Mouse (Mus musculus) midbrain, embryonic 11.5 days (tissue): ENCODE results near the gene Lpin3. TPM values are rescaled to one million over a fixed set of nuclear protein-coding genes. Genes with fewer than 3 reads are reported as not detected.

Experiments used
- ATAC-seq: fragments of 200-750 bp; cut with Nextera tagmentation; 2 replicates; pipeline ENCODE4 v1.8.0; 2017; ENCODE audit warnings: moderate TSS enrichment, moderate library complexity; ENCODE audit not compliant: low FRiP score
- DNase-seq: peaks from one replicate; pipeline ENCODE4 v3.0.0; 2015; ENCODE audit warnings: low spot score; ENCODE audit errors: missing footprints
- H3K27ac ChIP-seq: fragments of 300-500 bp; sonication (generic); 2 replicates; pipeline ENCODE4 v1.5.1; 2014; ENCODE audit warnings: low read depth, low read length
- H3K27me3 ChIP-seq: fragments of 300-500 bp; sonication (generic); 2 replicates; pipeline ENCODE4 v1.6.1; 2014; ENCODE audit warnings: mild to moderate bottlenecking, low read length, moderate library complexity, mixed read lengths; ENCODE audit not compliant: control insufficient read depth, insufficient read depth
- H3K36me3 ChIP-seq: fragments of 300-500 bp; sonication (generic); 2 replicates; pipeline ENCODE4 v1.6.1; 2014; ENCODE audit warnings: mild to moderate bottlenecking, low read length, moderate library complexity, mixed read lengths; ENCODE audit not compliant: control insufficient read depth, insufficient read depth
- H3K4me1 ChIP-seq: fragments of 300-500 bp; sonication (generic); 2 replicates; pipeline ENCODE4 v1.6.1; 2014; ENCODE audit warnings: low read length; ENCODE audit not compliant: control insufficient read depth, insufficient read depth
- H3K4me2 ChIP-seq: fragments of 300-500 bp; sonication (generic); 2 replicates; pipeline ENCODE4 v1.6.1; 2014; ENCODE audit warnings: mild to moderate bottlenecking, moderate library complexity
- H3K4me3 ChIP-seq: fragments of 300-500 bp; sonication (generic); 2 replicates; pipeline ENCODE4 v1.5.1; 2014; ENCODE audit warnings: low read depth, low read length
- H3K9ac ChIP-seq: fragments of 300-500 bp; sonication (generic); 2 replicates; pipeline ENCODE4 v1.6.1; 2014; ENCODE audit warnings: low read length
- H3K9me3 ChIP-seq: fragments of 300-500 bp; sonication (generic); 2 replicates; pipeline ENCODE4 v1.6.1; 2016; ENCODE audit warnings: low read length; ENCODE audit not compliant: control insufficient read depth
- WGBS: fragments of 180-500 bp; shearing (Covaris S2); extraction: QIAGEN DNeasy Blood & Tissue Kit; methylation state at CpG from one replicate; pipeline ENCODE4 v1.1.7; 2014; 5-methylcytosine and 5-hydroxymethylcytosine counted together
- polyA plus RNA-seq: library from polyadenylated mRNA; unstranded; fragments of >200 nt; fragmentation: Nextera tagmentation; extraction: Ambion mirVana; gene quantifications from 2 replicates; pipeline ENCODE4 v1.2.1, GENCODE M21; 2014

Lpin3 gene
- polyA plus RNA-seq, 1 experiment from 2014 or later = 0.10 TPM

DNA sequence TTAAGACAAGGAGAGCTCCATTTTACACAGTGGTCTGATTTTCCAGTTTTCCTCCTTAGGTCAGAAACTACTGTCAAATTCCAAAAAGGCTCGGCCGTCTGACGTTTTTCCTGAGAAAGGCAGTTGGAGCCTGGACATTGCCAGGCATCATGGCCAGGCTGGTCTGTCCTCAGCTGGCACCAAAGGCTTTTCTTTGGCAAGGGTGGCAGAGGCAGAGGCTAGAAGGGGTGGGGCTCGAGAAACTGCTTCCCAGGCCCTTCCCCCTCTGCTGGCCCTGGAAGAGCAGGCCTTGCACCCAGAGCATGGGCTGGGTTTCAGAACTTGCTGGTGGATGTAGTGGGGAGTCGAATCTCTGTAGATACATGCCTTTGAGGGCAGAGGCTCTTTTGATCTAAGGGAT is 2.0 kb downstream of the Lpin3 start:
- 72% methylated on average over 5 of the region's 5 CpGs for WGBS
- DNase-seq = peak; percentile 60
- Histone ChIP-seq H3K27ac (no peak overlapping the region), H3K36me3 (no peaks in the 10 kb centered on the region), H3K4me1 (no peaks in the 10 kb centered on the region), H3K9ac (no peak overlapping the region), H3K27me3 (no peaks in the 10 kb centered on the region; the same call in 1 of the 2 replicates), H3K4me3 (no peak overlapping the region), H3K4me2 (no peak overlapping the region), H3K9me3 (no peaks in the 10 kb centered on the region)
- ATAC-seq = no peak

DNA sequence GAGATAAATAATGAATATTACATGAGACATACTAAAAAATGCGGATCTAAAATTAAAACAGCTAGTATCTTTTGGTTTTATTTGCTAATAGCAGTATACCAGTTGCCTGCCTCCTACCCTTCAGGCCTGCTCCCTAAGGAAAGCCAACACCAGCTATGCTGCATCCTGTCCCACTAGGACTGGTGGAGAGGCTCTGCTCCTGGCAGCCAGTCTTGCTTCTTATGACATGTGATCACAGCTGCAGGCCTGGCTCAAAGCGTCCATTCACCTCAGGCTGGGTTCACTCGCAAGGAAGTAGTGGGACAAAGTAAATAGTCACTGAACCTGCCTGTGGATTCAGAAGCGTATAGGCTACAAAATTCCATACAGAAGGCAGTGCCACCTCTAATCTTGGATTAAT is 3.4 kb downstream of the Lpin3 start:
- Histone ChIP-seq H3K36me3 (no peaks in the 10 kb centered on the region), H3K27me3 (peaks cover 7% of the 10 kb centered on the region; the same call in 1 of the 2 replicates), H3K27ac (no peak overlapping the region), H3K9ac (no peak overlapping the region), H3K4me2 (no peak overlapping the region), H3K9me3 (no peaks in the 10 kb centered on the region), H3K4me1 (peaks cover 3% of the 10 kb centered on the region; the same call in 1 of the 2 replicates), H3K4me3 (no peak overlapping the region)
- ATAC-seq (no peak), DNase-seq (peak; percentile 31)
- 79% methylated on average over 4 of the region's 4 CpGs for WGBS

DNA sequence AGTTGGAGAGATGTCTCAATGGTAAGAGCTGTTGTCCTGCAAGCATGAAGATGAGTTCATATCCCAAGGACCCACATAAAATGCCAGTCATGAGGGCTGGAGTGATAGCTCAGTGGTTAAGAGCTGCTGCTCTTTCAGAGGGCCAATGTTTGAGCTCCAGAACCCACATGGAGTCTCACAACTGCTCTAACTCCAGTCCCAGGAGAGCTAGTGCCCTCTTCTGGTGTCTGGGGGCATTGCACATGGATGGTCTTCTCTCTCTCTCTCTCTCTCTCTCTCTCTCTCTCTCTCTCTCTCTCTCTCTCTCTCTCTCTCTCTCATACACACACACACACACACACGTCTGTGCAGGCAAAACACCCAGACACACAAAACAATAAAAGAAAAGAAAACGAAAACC is 4.4 kb downstream of the Lpin3 start:
- peak; percentile 97 for DNase-seq
- Histone ChIP-seq H3K4me2 (no peak overlapping the region), H3K4me3 (no peak overlapping the region), H3K27ac (no peak overlapping the region), H3K4me1 (peaks cover 3% of the 10 kb centered on the region; the same call in 1 of the 2 replicates), H3K27me3 (peaks cover 7% of the 10 kb centered on the region), H3K9ac (no peak overlapping the region), H3K9me3 (no peaks in the 10 kb centered on the region), H3K36me3 (no peaks in the 10 kb centered on the region)
- WGBS = 26% methylated on average over 2 of the region's 2 CpGs
- no peak for ATAC-seq

DNA sequence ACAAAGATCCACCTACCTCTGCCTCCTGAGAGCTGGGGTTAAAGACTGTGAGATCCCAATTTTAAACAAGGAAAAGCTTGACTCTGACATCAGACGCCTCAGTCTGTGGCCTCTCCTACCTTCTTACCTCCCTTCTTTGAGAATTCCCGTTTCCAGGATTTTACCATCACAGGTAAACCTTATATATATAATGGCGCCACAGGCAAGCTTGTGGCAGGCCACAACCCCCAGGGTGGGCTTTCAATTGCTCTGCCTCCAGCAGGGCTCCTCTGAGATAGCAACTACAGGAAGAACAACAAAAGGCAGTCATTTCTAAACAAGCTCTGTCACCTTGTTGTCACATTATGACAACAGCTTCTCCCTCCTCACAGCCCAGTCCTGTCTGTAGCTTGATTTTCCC is 5.8 kb downstream of the Lpin3 start:
- no peak overlapping the region for H3K27ac ChIP-seq
- 62% methylated on average over 3 of the region's 3 CpGs for WGBS

DNA sequence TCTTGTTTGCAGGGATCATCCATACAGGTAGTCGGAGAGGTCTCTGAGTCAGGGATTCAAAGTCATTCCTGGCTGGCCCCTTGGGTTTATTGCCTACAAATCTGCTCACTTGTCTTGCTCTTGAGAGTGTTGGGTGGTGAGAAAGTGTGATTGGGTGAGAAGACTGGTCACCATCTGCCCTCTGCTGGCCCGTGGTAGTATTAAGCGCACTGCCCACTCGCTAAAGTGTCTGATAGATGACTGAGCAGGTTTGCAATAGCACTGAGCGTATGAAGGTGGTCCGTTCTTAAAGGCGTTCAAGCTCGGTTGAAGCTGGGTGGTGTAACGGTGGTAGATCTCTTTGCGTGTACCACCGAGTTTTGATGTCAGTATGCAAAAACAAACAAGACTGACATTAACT is 6.8 kb downstream of the Lpin3 start:
- DNase-seq = peak; percentile 97
- WGBS = 4% methylated on average over 11 of the region's 11 CpGs
- H3K36me3 ChIP-seq = no peaks in the 10 kb centered on the region
- H3K27me3 ChIP-seq = peaks cover 7% of the 10 kb centered on the region
- H3K4me3 ChIP-seq = peak overlapping the region; percentile 32
- no peaks in the 10 kb centered on the region for H3K9me3 ChIP-seq
- ATAC-seq = peak; percentile 86
- peaks cover 3% of the 10 kb centered on the region; the same call in 1 of the 2 replicates for H3K4me1 ChIP-seq
- no peak overlapping the region for H3K27ac ChIP-seq
- H3K4me2 ChIP-seq = peak overlapping the region; percentile 56
- H3K9ac ChIP-seq = no peak overlapping the region

More for the DNA sequence above, 5.8 kb downstream of the Lpin3 start:
- Histone ChIP-seq H3K4me1 (peaks cover 3% of the 10 kb centered on the region; the same call in 1 of the 2 replicates), H3K27me3 (peaks cover 7% of the 10 kb centered on the region), H3K9me3 (no peaks in the 10 kb centered on the region), H3K4me3 (no peak overlapping the region), H3K4me2 (no peak overlapping the region), H3K36me3 (no peaks in the 10 kb centered on the region), H3K9ac (no peak overlapping the region)
- no peak for ATAC-seq
- peak; percentile 57 for DNase-seq

DNA sequence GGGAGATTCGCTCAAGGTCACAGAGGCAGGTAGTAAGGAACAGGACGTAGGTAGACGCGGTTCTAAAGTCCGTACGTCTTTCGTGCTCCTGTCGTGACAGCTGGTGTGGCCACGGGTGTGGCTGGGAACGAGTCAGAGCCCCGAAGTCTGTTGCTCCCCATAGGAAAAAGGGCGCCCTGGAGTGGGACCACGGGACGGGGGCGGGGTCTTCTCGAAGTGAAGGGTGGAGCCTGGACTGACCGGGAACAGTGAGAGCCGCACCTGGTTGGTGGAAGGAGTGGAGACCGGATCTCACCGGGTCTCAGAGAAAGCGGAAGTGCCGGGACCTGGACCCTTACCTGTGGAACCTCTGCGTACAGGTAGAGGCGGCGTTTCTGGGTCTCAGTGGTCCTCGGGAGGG is 7.4 kb downstream of the Lpin3 start:
- Histone ChIP-seq H3K27ac (no peak overlapping the region), H3K9ac (peak overlapping the region; percentile 0; the same call in 1 of the 2 replicates), H3K4me3 (peak overlapping the region; percentile 32), H3K4me1 (peaks cover 3% of the 10 kb centered on the region; the same call in 1 of the 2 replicates), H3K4me2 (peak overlapping the region; percentile 56), H3K27me3 (peaks cover 7% of the 10 kb centered on the region), H3K36me3 (no peaks in the 10 kb centered on the region), H3K9me3 (no peaks in the 10 kb centered on the region)
- DNase-seq (peak; percentile 90), ATAC-seq (peak; percentile 71)
- under 1% methylated on average over 26 of the region's 26 CpGs for WGBS

DNA sequence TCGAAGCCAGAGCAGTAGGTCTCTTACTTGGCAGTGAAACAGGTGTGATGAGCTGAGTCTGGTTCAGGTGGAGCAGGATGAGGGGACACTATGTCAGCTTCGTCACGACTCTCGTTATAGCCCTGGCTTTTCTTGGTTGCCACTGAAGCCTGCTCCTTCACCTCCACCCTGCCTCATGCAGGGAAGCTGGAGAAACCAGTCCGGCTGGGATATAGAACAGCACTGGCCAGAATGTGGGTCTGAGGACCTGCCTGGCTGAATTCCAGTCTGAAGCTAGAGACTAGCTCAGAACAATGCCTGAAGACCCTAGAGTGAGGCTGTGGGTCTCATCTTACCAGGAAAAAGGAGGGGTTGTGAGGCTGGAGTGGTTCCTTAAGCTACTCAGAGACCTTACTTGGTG is 10.6 kb downstream of the Lpin3 start:
- Histone ChIP-seq H3K36me3 (no peaks in the 10 kb centered on the region), H3K4me3 (no peak overlapping the region), H3K4me2 (no peak overlapping the region), H3K9ac (no peak overlapping the region), H3K4me1 (peaks cover 3% of the 10 kb centered on the region; the same call in 1 of the 2 replicates), H3K27me3 (peaks cover 7% of the 10 kb centered on the region), H3K9me3 (no peaks in the 10 kb centered on the region), H3K27ac (no peak overlapping the region)
- no peak for ATAC-seq
- no peak for DNase-seq
- 89% methylated on average over 5 of the region's 5 CpGs for WGBS

DNA sequence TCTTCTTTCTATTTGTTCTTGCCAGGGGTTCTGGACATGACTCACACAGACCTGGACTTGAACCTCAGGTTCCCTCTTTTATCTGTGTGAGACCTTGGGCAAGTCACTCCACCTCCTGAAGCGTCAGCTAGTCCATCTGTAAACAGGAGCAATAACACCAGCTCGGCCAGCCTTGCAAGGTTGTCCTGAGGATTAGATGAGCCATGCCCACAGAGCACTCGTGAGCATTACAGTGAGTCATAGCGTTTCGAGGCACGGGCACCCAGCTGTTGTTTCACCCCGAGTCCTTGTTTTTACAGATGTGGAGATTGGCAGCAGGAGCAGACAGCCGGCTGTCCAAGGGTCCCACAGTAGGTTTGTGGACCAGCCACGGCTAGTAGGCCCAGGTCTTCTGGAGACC is 11.2 kb downstream of the Lpin3 start:
- H3K4me3 ChIP-seq = no peak overlapping the region
- peaks cover 3% of the 10 kb centered on the region; the same call in 1 of the 2 replicates for H3K4me1 ChIP-seq
- H3K27me3 ChIP-seq = peaks cover 7% of the 10 kb centered on the region
- H3K27ac ChIP-seq = no peak overlapping the region
- no peak for ATAC-seq
- no peak overlapping the region for H3K4me2 ChIP-seq
- H3K9me3 ChIP-seq = no peaks in the 10 kb centered on the region
- 83% methylated on average over 9 of the region's 9 CpGs for WGBS
- peak; percentile 57 for DNase-seq
- no peak overlapping the region for H3K9ac ChIP-seq
- H3K36me3 ChIP-seq = no peaks in the 10 kb centered on the region

DNA sequence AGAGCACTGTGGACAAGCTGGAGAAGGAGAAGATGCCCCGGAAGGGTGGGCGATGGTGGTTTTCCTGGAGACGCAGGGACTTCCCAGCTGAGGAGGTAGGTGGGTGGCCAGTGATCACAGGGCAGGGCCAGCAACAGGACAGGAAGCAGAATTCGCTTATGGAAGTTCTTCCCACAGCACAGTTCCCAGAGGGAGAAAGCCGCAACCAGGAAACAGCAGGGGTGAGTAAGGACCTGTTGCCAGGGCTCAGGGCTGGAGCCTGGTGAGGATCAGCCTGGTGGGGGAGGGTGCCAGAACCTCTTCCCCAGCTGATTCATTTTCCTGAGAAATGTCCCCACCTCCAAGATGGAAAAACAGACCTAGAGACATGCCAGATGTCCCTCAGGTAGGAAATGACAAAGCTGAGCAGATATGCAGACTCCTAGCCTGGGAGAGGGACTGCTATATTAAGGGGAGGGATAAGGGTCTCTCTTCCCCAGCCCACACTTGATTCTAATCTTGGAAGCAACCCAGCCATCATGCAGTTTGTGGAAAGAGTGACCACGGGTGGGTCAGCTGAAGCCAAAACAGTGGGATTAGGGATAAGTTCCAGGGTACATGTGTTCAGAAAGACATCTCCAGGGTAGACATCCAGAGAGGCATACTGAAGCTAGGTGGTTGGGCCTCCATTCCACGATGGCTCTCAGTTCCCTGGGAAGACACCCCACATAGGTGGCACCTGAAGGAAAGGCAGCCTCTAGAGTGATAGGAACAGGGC is 21.4 kb downstream of the Lpin3 start:
- Histone ChIP-seq H3K27ac (no peak overlapping the region), H3K36me3 (no peaks in the 10 kb centered on the region)
- WGBS = 83% methylated on average over 7 of the region's 7 CpGs

More for the DNA sequence above, 21.4 kb downstream of the Lpin3 start:
- H3K9ac ChIP-seq = no peak overlapping the region
- H3K4me3 ChIP-seq = no peak overlapping the region
- no peaks in the 10 kb centered on the region for H3K27me3 ChIP-seq
- no peak for ATAC-seq
- DNase-seq = no peak
- H3K4me2 ChIP-seq = no peak overlapping the region
- H3K9me3 ChIP-seq = no peaks in the 10 kb centered on the region
- H3K4me1 ChIP-seq = no peaks in the 10 kb centered on the region
